Mouse (Mus musculus) lung, postnatal 0 days (tissue): ENCODE results near the gene Bok.

ENCODE experiments used
- CTCF ChIP-seq: IDR thresholded peaks from 2 replicates; pipeline ENCODE4 v1.5.1; 2016; ENCODE audit warnings: antibody characterized with exemption, mild to moderate bottlenecking
- EP300 ChIP-seq: IDR thresholded peaks from 2 replicates; pipeline ENCODE4 v1.6.1; 2016; ENCODE audit warnings: antibody characterized with exemption, mild to moderate bottlenecking, control low read depth

GRCm38 (mm10) chr1:93731880-93732281 lies 46.4 kb downstream of the Bok start:
- TF ChIP-seq CTCF (no peak), EP300 (no peak)
